Mouse (Mus musculus) testis, adult 2 months (tissue): ENCODE data around the gene Hmox2. TPM values are rescaled to one million over a fixed set of nuclear protein-coding genes. Genes with fewer than 3 reads are reported as not detected.

Source experiments
- H3K27ac ChIP-seq: fragments of 200-500 bp; 2 replicates; pipeline ENCODE4 v1.5.1; 2012; ENCODE audit warnings: low read depth, low read length; ENCODE audit not compliant: control insufficient read depth, insufficient read depth
- H3K27me3 ChIP-seq: fragments of 200-500 bp; 2 replicates; pipeline ENCODE4 v1.6.1; 2012; ENCODE audit warnings: mild to moderate bottlenecking, low read length, moderate library complexity; ENCODE audit not compliant: control insufficient read depth, insufficient read depth
- H3K36me3 ChIP-seq: fragments of 200-500 bp; 2 replicates; pipeline ENCODE4 v1.6.1; 2012; ENCODE audit warnings: mild to moderate bottlenecking, low read length; ENCODE audit not compliant: control insufficient read depth, insufficient read depth
- H3K4me1 ChIP-seq: fragments of 200-500 bp; 2 replicates; pipeline ENCODE4 v1.6.1; 2012; ENCODE audit warnings: low read length; ENCODE audit not compliant: control insufficient read depth, insufficient read depth
- H3K4me3 ChIP-seq: fragments of 200-500 bp; 2 replicates; pipeline ENCODE4 v1.5.1; 2012; ENCODE audit warnings: low read depth, mild to moderate bottlenecking, low read length, moderate library complexity, mixed read lengths; ENCODE audit not compliant: control insufficient read depth
- CTCF ChIP-seq: fragments of 200-500 bp; IDR thresholded peaks from 2 replicates; pipeline ENCODE4 v1.5.1; 2012; ENCODE audit warnings: low read depth, mild to moderate bottlenecking, inconsistent platforms, low read length, moderate library complexity; ENCODE audit not compliant: control insufficient read depth, insufficient read depth, insufficient replicate concordance
- POLR2A ChIP-seq: fragments of 200-500 bp; IDR thresholded peaks from 2 replicates; pipeline ENCODE4 v1.6.1; 2012; ENCODE audit warnings: low read depth, mild to moderate bottlenecking, inconsistent platforms, low read length, moderate library complexity; ENCODE audit not compliant: control insufficient read depth
- polyA plus RNA-seq: library from polyadenylated mRNA; depleted of rRNA; stranded (reverse); fragments of >200 nt; gene quantifications from 2 replicates; pipeline ENCODE4 v1.2.3, GENCODE M21; 2012

Gene Hmox2
- polyA plus RNA-seq, 1 experiment, result 552 TPM

- H3K36me3 ChIP-seq, result no peaks in the 10 kb centered on the region
- 0 out of 2 replicates have a peak, but pooled peaks cover 2% of the 10 kb centered on the region for H3K4me1 ChIP-seq
- peak overlapping the region; percentile 98 for H3K4me3 ChIP-seq
- H3K27ac ChIP-seq, result peak overlapping the region; percentile 91
- no peak for TF ChIP-seq POLR2A
- H3K27me3 ChIP-seq, result no peaks in the 10 kb centered on the region
These were observed 467 bp downstream of the Hmox2 start for GRCm38 (mm10) chr16:4726528-4727128.

GRCm38 (mm10) chr16:4727526-4727925 lies 1.4 kb downstream of the Hmox2 start:
- Histone ChIP-seq H3K4me3 (no peak overlapping the region), H3K27me3 (no peaks in the 10 kb centered on the region), H3K27ac (no peak overlapping the region), H3K4me1 (0 out of 2 replicates have a peak, but pooled peaks cover 2% of the 10 kb centered on the region), H3K36me3 (no peaks in the 10 kb centered on the region)
- TF ChIP-seq POLR2A (no peak), CTCF (no peak)

GRCm38 (mm10) chr16:4727963-4728362 lies 1.8 kb downstream of the Hmox2 start:
- no peak for TF ChIP-seq POLR2A
- no peak for TF ChIP-seq CTCF
- H3K27me3 ChIP-seq, result no peaks in the 10 kb centered on the region
- H3K4me3 ChIP-seq, result no peak overlapping the region
- no peak overlapping the region for H3K27ac ChIP-seq
- H3K4me1 ChIP-seq, result 0 out of 2 replicates have a peak, but pooled peaks cover 2% of the 10 kb centered on the region
- no peaks in the 10 kb centered on the region for H3K36me3 ChIP-seq

GRCm38 (mm10) chr16:4730776-4731358 lies 4.7 kb downstream of the Hmox2 start:
- Histone ChIP-seq H3K4me1 (0 out of 2 replicates have a peak, but pooled peaks cover 2% of the 10 kb centered on the region), H3K27me3 (no peaks in the 10 kb centered on the region), H3K36me3 (no peaks in the 10 kb centered on the region), H3K27ac (no peak overlapping the region), H3K4me3 (no peak overlapping the region)
- TF ChIP-seq POLR2A (no peak), CTCF (no peak)

GRCm38 (mm10) chr16:4736262-4736661 lies 10.1 kb downstream of the Hmox2 start:
- Histone ChIP-seq H3K4me3 (no peak overlapping the region), H3K27ac (no peak overlapping the region), H3K4me1 (no peaks in the 10 kb centered on the region), H3K36me3 (no peaks in the 10 kb centered on the region), H3K27me3 (no peaks in the 10 kb centered on the region)
- no peak for TF ChIP-seq CTCF
- TF ChIP-seq POLR2A, result no peak

GRCm38 (mm10) chr16:4739994-4740393 lies 13.8 kb downstream of the Hmox2 start:
- TF ChIP-seq CTCF (no peak), POLR2A (no peak)
- Histone ChIP-seq H3K36me3 (no peaks in the 10 kb centered on the region), H3K4me3 (peak overlapping the region; percentile 64), H3K27ac (no peak overlapping the region), H3K27me3 (no peaks in the 10 kb centered on the region), H3K4me1 (no peaks in the 10 kb centered on the region; the same call in 1 of the 2 replicates)

- TF ChIP-seq POLR2A (no peak), CTCF (no peak)
- H3K4me1 ChIP-seq, result no peaks in the 10 kb centered on the region; the same call in 1 of the 2 replicates
- H3K27ac ChIP-seq, result peak overlapping the region; percentile 18; the same call in 1 of the 2 replicates
- H3K4me3 ChIP-seq, result peak overlapping the region; percentile 83; the same call in 1 of the 2 replicates
- H3K27me3 ChIP-seq, result no peaks in the 10 kb centered on the region
- H3K36me3 ChIP-seq, result no peaks in the 10 kb centered on the region
These were observed 16.0 kb downstream of the Hmox2 start for GRCm38 (mm10) chr16:4742186-4742585.

- H3K27ac ChIP-seq, result no peak overlapping the region
- H3K4me1 ChIP-seq, result no peaks in the 10 kb centered on the region
- no peaks in the 10 kb centered on the region for H3K36me3 ChIP-seq
- H3K27me3 ChIP-seq, result no peaks in the 10 kb centered on the region
- TF ChIP-seq CTCF, result no peak
- TF ChIP-seq POLR2A, result no peak
- H3K4me3 ChIP-seq, result no peak overlapping the region
These were observed 26.0 kb downstream of the Hmox2 start for GRCm38 (mm10) chr16:4752155-4752554.
